Mouse (Mus musculus) hindbrain, embryonic 16.5 days (tissue): Measurements from ENCODE around the gene 9030025P20Rik. TPM values are rescaled to one million over a fixed set of nuclear protein-coding genes. Genes with fewer than 3 reads are reported as not detected.

ENCODE experiments used
- polyA plus RNA-seq: library from polyadenylated mRNA; unstranded; fragments of >200 nt; fragmentation: Nextera tagmentation; extraction: Ambion mirVana; gene quantifications from 2 replicates; pipeline ENCODE4 v1.2.1, GENCODE M21; 2015

Gene 9030025P20Rik
- polyA plus RNA-seq, 1 experiment from 2014 or later, result 6.5 TPM

Other genes starting within 250 kb of the 9030025P20Rik start
- 8.2 and 11.7 TPM in 2 replicates for gene Wdr27, start 35.3 kb upstream of the 9030025P20Rik start, polyA plus RNA-seq
- gene 1600012H06Rik, start 35.3 kb upstream of the 9030025P20Rik start, polyA plus RNA-seq, result 28.0 and 28.9 TPM in 2 replicates
- 14.6 and 16.7 TPM in 2 replicates for gene Phf10, start 17.2 kb upstream of the 9030025P20Rik start, polyA plus RNA-seq
- 0.71 TPM in 1 of 2 replicates, not detected in the other for gene Gm3417, start 322 bp downstream of the 9030025P20Rik start, polyA plus RNA-seq
- 5.0 and 6.7 TPM in 2 replicates for gene Gm3435, start 31.7 kb downstream of the 9030025P20Rik start, polyA plus RNA-seq
- gene Ermard, start 62.7 kb downstream of the 9030025P20Rik start, polyA plus RNA-seq, result 76.3 and 76.8 TPM in 2 replicates
- 0.80 and 0.96 TPM in 2 replicates for gene Tcte3, start 63.0 kb downstream of the 9030025P20Rik start, polyA plus RNA-seq
- 3.1 and 3.7 TPM in 2 replicates for gene Gm3448, start 63.1 kb downstream of the 9030025P20Rik start, polyA plus RNA-seq